Mouse (Mus musculus) neural tube, embryonic 15.5 days (tissue): ENCODE results near the gene Bag6. TPM values are rescaled to one million over a fixed set of nuclear protein-coding genes. Genes with fewer than 3 reads are reported as not detected.

Source experiments
- ATAC-seq: fragments of 200-750 bp; cut with Nextera tagmentation; 2 replicates; pipeline ENCODE4 v1.8.0; 2017; ENCODE audit warnings: mild to moderate bottlenecking, moderate TSS enrichment, moderate library complexity; ENCODE audit not compliant: low FRiP score
- H3K27ac ChIP-seq: fragments of 300-500 bp; sonication (generic); replicated peaks from 2 replicates; pipeline ENCODE4 v1.5.1; 2015; ENCODE audit warnings: mild to moderate bottlenecking, inconsistent platforms
- H3K27me3 ChIP-seq: fragments of 300-500 bp; sonication (generic); replicated peaks from 2 replicates; pipeline ENCODE4 v1.6.1; 2015; ENCODE audit warnings: inconsistent platforms
- H3K36me3 ChIP-seq: fragments of 300-500 bp; sonication (generic); 2 replicates; pipeline ENCODE4 v1.6.1; 2015; ENCODE audit warnings: inconsistent platforms
- H3K4me1 ChIP-seq: fragments of 300-500 bp; sonication (generic); 2 replicates; pipeline ENCODE4 v1.6.1; 2015; ENCODE audit warnings: inconsistent platforms
- H3K4me2 ChIP-seq: fragments of 300-500 bp; sonication (generic); 2 replicates; pipeline ENCODE4 v1.6.1; 2015; ENCODE audit warnings: inconsistent platforms, mild to moderate bottlenecking, moderate library complexity
- H3K4me3 ChIP-seq: fragments of 300-500 bp; sonication (generic); replicated peaks from 2 replicates; pipeline ENCODE4 v1.5.1; 2015; ENCODE audit warnings: mild to moderate bottlenecking, inconsistent platforms
- H3K9ac ChIP-seq: fragments of 300-500 bp; sonication (generic); replicated peaks from 2 replicates; pipeline ENCODE4 v1.6.1; 2015; ENCODE audit warnings: mild to moderate bottlenecking, inconsistent platforms
- H3K9me3 ChIP-seq: fragments of 300-500 bp; sonication (generic); replicated peaks from 2 replicates; pipeline ENCODE4 v1.6.1; 2016; ENCODE audit warnings: inconsistent platforms
- whole genome bisulfite sequencing: fragments of 180-500 bp; shearing (Covaris S2); methylation state at CpG from one replicate; pipeline ENCODE4 v1.1.7; 2015; ENCODE audit warnings: mixed read lengths; 5-methylcytosine and 5-hydroxymethylcytosine counted together
- polyA plus RNA-seq: library from polyadenylated mRNA; unstranded; fragments of >200 nt; fragmentation: Nextera tagmentation; extraction: Ambion mirVana; gene quantifications from 2 replicates; pipeline ENCODE4 v1.2.1, GENCODE M21; 2015

Bag6 gene
- polyA plus RNA-seq: 54.7 and 62.7 TPM in 2 replicates

GRCm38 (mm10) chr17:35134801-35135590, at the start of gene Bag6:
Gene Bag6, plus strand, starts transcription at chr17:35135178.
- H3K36me3 ChIP-seq: peaks cover 21% of the 10 kb centered on the region
- under 1% methylated on average over 66 of the region's 66 CpGs for WGBS
- peak; percentile 95 for ATAC-seq
- H3K4me3 ChIP-seq: peak within 1 kb of the TSS; percentile 73
- no peaks in the 10 kb centered on the region for H3K27me3 ChIP-seq
- H3K9ac ChIP-seq: peak within 1 kb of the TSS; percentile 78
- H3K4me2 ChIP-seq: peak within 1 kb of the TSS; percentile 89
- peak within 1 kb of the TSS; percentile 98 for H3K27ac ChIP-seq
- peaks cover 35% of the 10 kb centered on the region for H3K4me1 ChIP-seq
- no peaks in the 10 kb centered on the region for H3K9me3 ChIP-seq

- peaks cover 8% of the 10 kb centered on the region for H3K4me1 ChIP-seq
- no peaks in the 10 kb centered on the region for H3K36me3 ChIP-seq
- H3K27ac ChIP-seq: no peak within 1 kb of the TSS
- ATAC-seq: no peak
- no peak within 1 kb of the TSS for H3K9ac ChIP-seq
- H3K4me3 ChIP-seq: no peak within 1 kb of the TSS
- H3K4me2 ChIP-seq: no peak within 1 kb of the TSS
- 83% methylated on average over 7 of the region's 7 CpGs for WGBS
- no peaks in the 10 kb centered on the region for H3K9me3 ChIP-seq
- no peaks in the 10 kb centered on the region for H3K27me3 ChIP-seq
Observed at GRCm38 (mm10) chr17:35085208-35085865, 49.6 kb upstream of the Bag6 start, which contains the start of gene Ly6g6f. Gene Ly6g6f, minus strand, starts transcription at chr17:35085610.

GRCm38 (mm10) chr17:35088151-35088550, 46.8 kb upstream of the Bag6 start:
- peaks cover 22% of the 10 kb centered on the region for H3K36me3 ChIP-seq
- H3K9ac ChIP-seq: no peak overlapping the region
- no peak overlapping the region for H3K4me2 ChIP-seq
- WGBS: 56% methylated on average over 2 of the region's 2 CpGs
- H3K4me1 ChIP-seq: peaks cover 15% of the 10 kb centered on the region
- H3K27me3 ChIP-seq: no peaks in the 10 kb centered on the region
- no peak for ATAC-seq
- no peak overlapping the region for H3K4me3 ChIP-seq
- H3K27ac ChIP-seq: no peak overlapping the region
- H3K9me3 ChIP-seq: no peaks in the 10 kb centered on the region

GRCm38 (mm10) chr17:35088825-35089644, 45.9 kb upstream of the Bag6 start, which contains the start of gene Abhd16a:
Gene Abhd16a, plus strand, starts transcription at chr17:35089263.
- H3K27me3 ChIP-seq: no peaks in the 10 kb centered on the region
- 3% methylated on average over 67 of the region's 67 CpGs for WGBS
- peak; percentile 98 for ATAC-seq
- peak within 1 kb of the TSS; percentile 95 for H3K9ac ChIP-seq
- H3K4me1 ChIP-seq: peaks cover 15% of the 10 kb centered on the region
- H3K27ac ChIP-seq: peak within 1 kb of the TSS; percentile 99
- peak within 1 kb of the TSS; percentile 68 for H3K4me2 ChIP-seq
- no peaks in the 10 kb centered on the region for H3K9me3 ChIP-seq
- peaks cover 30% of the 10 kb centered on the region for H3K36me3 ChIP-seq
- H3K4me3 ChIP-seq: peak within 1 kb of the TSS; percentile 69

GRCm38 (mm10) chr17:35090166-35090932, 44.6 kb upstream of the Bag6 start:
- Histone ChIP-seq H3K27me3 (no peaks in the 10 kb centered on the region), H3K9ac (peak overlapping the region; percentile 95), H3K36me3 (peaks cover 43% of the 10 kb centered on the region), H3K4me2 (peak overlapping the region; percentile 68), H3K4me1 (peaks cover 15% of the 10 kb centered on the region), H3K27ac (peak overlapping the region; percentile 99), H3K9me3 (no peaks in the 10 kb centered on the region), H3K4me3 (peak overlapping the region; percentile 69)
- ATAC-seq: no peak
- WGBS: 46% methylated on average over 8 of the region's 8 CpGs

GRCm38 (mm10) chr17:35092403-35093198, 42.4 kb upstream of the Bag6 start:
- no peak overlapping the region for H3K27ac ChIP-seq
- no peak overlapping the region for H3K4me2 ChIP-seq
- ATAC-seq: no peak
- no peaks in the 10 kb centered on the region for H3K27me3 ChIP-seq
- peaks cover 62% of the 10 kb centered on the region for H3K36me3 ChIP-seq
- H3K4me1 ChIP-seq: peaks cover 15% of the 10 kb centered on the region
- no peak overlapping the region for H3K9ac ChIP-seq
- H3K9me3 ChIP-seq: no peaks in the 10 kb centered on the region
- WGBS: 93% methylated on average over 14 of the region's 14 CpGs
- H3K4me3 ChIP-seq: no peak overlapping the region

GRCm38 (mm10) chr17:35094475-35095365, 40.3 kb upstream of the Bag6 start:
- Histone ChIP-seq H3K9me3 (no peaks in the 10 kb centered on the region), H3K27me3 (no peaks in the 10 kb centered on the region), H3K27ac (no peak overlapping the region), H3K4me2 (no peak overlapping the region), H3K36me3 (peaks cover 80% of the 10 kb centered on the region), H3K9ac (no peak overlapping the region), H3K4me1 (peaks cover 14% of the 10 kb centered on the region), H3K4me3 (no peak overlapping the region)
- whole genome bisulfite sequencing: 94% methylated on average over 15 of the region's 15 CpGs
- no peak for ATAC-seq

- no peak overlapping the region for H3K4me2 ChIP-seq
- no peak for ATAC-seq
- no peak overlapping the region for H3K9ac ChIP-seq
- 87% methylated on average over 12 of the region's 12 CpGs for WGBS
- H3K4me3 ChIP-seq: no peak overlapping the region
- H3K27ac ChIP-seq: no peak overlapping the region
- no peaks in the 10 kb centered on the region for H3K4me1 ChIP-seq
- no peaks in the 10 kb centered on the region for H3K27me3 ChIP-seq
- no peaks in the 10 kb centered on the region for H3K9me3 ChIP-seq
- peaks cover 90% of the 10 kb centered on the region for H3K36me3 ChIP-seq
Observed at GRCm38 (mm10) chr17:35096597-35096996, 38.4 kb upstream of the Bag6 start.

GRCm38 (mm10) chr17:35097164-35097655, 37.8 kb upstream of the Bag6 start:
- Histone ChIP-seq H3K27ac (no peak overlapping the region), H3K4me1 (no peaks in the 10 kb centered on the region), H3K9me3 (no peaks in the 10 kb centered on the region), H3K36me3 (peaks cover 92% of the 10 kb centered on the region), H3K9ac (no peak overlapping the region), H3K4me3 (no peak overlapping the region), H3K4me2 (no peak overlapping the region), H3K27me3 (no peaks in the 10 kb centered on the region)
- 82% methylated on average over 12 of the region's 12 CpGs for WGBS
- no peak for ATAC-seq
